Mouse (Mus musculus) layer of hippocampus, adult 2 months (tissue): ENCODE measurements around the gene Cap2. TPM values are rescaled to one million over a fixed set of nuclear protein-coding genes. Genes with fewer than 3 reads are reported as not detected.

ENCODE experiments used
- DNase-seq, 2 experiments: peaks; one replicate each; pipeline ENCODE4 v3.0.0; 2022; ENCODE audit warnings: low spot score in 2 of 2
- H3K27ac ChIP-seq: fragments of 200-600 bp; 2 replicates; pipeline ENCODE4 v1.8.1; 2022
- H3K4me3 ChIP-seq: fragments of 200-600 bp; 2 replicates; pipeline ENCODE4 v1.8.1; 2022; ENCODE audit warnings: mild to moderate bottlenecking
- CTCF ChIP-seq: fragments of 200-600 bp; conservative IDR thresholded peaks from 2 replicates; pipeline ENCODE4 v1.8.1; 2022; ENCODE audit warnings: antibody characterized with exemption, mild to moderate bottlenecking, moderate library complexity
- total RNA-seq, 2 experiments: library from RNA; stranded (reverse); gene quantifications; 2 replicates each; pipeline ENCODE4 v1.2.3; 2021

The Cap2 gene
- total RNA-seq, 2 experiments from 2014 or later: 216 to 220 TPM

- Histone ChIP-seq H3K27ac (no peak overlapping the region), H3K4me3 (no peak overlapping the region)
- TF ChIP-seq CTCF: no peak
- DNase-seq: no peak
Measured at GRCm38 (mm10) chr13:46590885-46591284, 89.2 kb downstream of the Cap2 start.

GRCm38 (mm10) chr13:46600694-46601093, 99.0 kb downstream of the Cap2 start:
- DNase-seq: no peak
- TF ChIP-seq CTCF: no peak
- no peak overlapping the region for H3K4me3 ChIP-seq
- peak overlapping the region; percentile 33 for H3K27ac ChIP-seq

- no peak for TF ChIP-seq CTCF
Measured at GRCm38 (mm10) chr13:46601386-46601785, 99.7 kb downstream of the Cap2 start.

GRCm38 (mm10) chr13:46602674-46603073, 101.0 kb downstream of the Cap2 start:
- no peak for DNase-seq
- no peak for TF ChIP-seq CTCF
- Histone ChIP-seq H3K27ac (no peak overlapping the region), H3K4me3 (no peak overlapping the region)

More at GRCm38 (mm10) chr13:46601386-46601785, 99.7 kb downstream of the Cap2 start:
- H3K27ac ChIP-seq: no peak overlapping the region
- H3K4me3 ChIP-seq: no peak overlapping the region
- DNase-seq: no peak

GRCm38 (mm10) chr13:46611033-46611432, 109.4 kb downstream of the Cap2 start:
- no peak for DNase-seq
- Histone ChIP-seq H3K27ac (no peak overlapping the region), H3K4me3 (no peak overlapping the region)
- TF ChIP-seq CTCF: no peak

- Histone ChIP-seq H3K4me3 (no peak overlapping the region), H3K27ac (no peak overlapping the region)
- TF ChIP-seq CTCF: no peak
- DNase-seq: no peak
Measured at GRCm38 (mm10) chr13:46613694-46614272, 112.1 kb downstream of the Cap2 start.

GRCm38 (mm10) chr13:46616673-46617362, 115.2 kb downstream of the Cap2 start:
- Histone ChIP-seq H3K27ac (no peak overlapping the region), H3K4me3 (no peak overlapping the region)
- TF ChIP-seq CTCF: no peak
- DNase-seq: no peak

GRCm38 (mm10) chr13:46619633-46620032, 118.0 kb downstream of the Cap2 start:
- DNase-seq: no peak
- TF ChIP-seq CTCF: no peak
- H3K4me3 ChIP-seq: no peak overlapping the region
- peak overlapping the region; percentile 2; the same call in 1 of the 2 replicates for H3K27ac ChIP-seq

GRCm38 (mm10) chr13:46620964-46621757, 119.5 kb downstream of the Cap2 start:
- H3K27ac ChIP-seq: no peak overlapping the region
- TF ChIP-seq CTCF: no peak
- DNase-seq: no peak
- no peak overlapping the region for H3K4me3 ChIP-seq

- DNase-seq: no peak
- no peak overlapping the region for H3K4me3 ChIP-seq
- TF ChIP-seq CTCF: no peak
- H3K27ac ChIP-seq: peak overlapping the region; percentile 37
Measured at GRCm38 (mm10) chr13:46626608-46627007, 125.0 kb downstream of the Cap2 start.

- H3K4me3 ChIP-seq: no peak overlapping the region
- no peak for TF ChIP-seq CTCF
- H3K27ac ChIP-seq: peak overlapping the region; percentile 37
- peak in 1 of 2 experiments; percentile 73 for DNase-seq
Measured at GRCm38 (mm10) chr13:46627841-46628240, 126.2 kb downstream of the Cap2 start.

GRCm38 (mm10) chr13:46629391-46629790, 127.7 kb downstream of the Cap2 start:
- H3K27ac ChIP-seq: no peak overlapping the region
- no peak for DNase-seq

GRCm38 (mm10) chr13:46632796-46633195, 131.1 kb downstream of the Cap2 start:
- H3K27ac ChIP-seq: peak overlapping the region; percentile 88
- no peak overlapping the region for H3K4me3 ChIP-seq
- no peak for DNase-seq
- no peak for TF ChIP-seq CTCF

More at GRCm38 (mm10) chr13:46629391-46629790, 127.7 kb downstream of the Cap2 start:
- no peak for TF ChIP-seq CTCF
- H3K4me3 ChIP-seq: no peak overlapping the region
